Mouse (Mus musculus): ENCODE results near the gene Bmi1. TPM values are rescaled to one million over a fixed set of nuclear protein-coding genes. Genes with fewer than 3 reads are reported as not detected.

The Bmi1 gene
- polyA plus RNA-seq, 1 experiment from 2014 or later, result 20.8 TPM

DNA sequence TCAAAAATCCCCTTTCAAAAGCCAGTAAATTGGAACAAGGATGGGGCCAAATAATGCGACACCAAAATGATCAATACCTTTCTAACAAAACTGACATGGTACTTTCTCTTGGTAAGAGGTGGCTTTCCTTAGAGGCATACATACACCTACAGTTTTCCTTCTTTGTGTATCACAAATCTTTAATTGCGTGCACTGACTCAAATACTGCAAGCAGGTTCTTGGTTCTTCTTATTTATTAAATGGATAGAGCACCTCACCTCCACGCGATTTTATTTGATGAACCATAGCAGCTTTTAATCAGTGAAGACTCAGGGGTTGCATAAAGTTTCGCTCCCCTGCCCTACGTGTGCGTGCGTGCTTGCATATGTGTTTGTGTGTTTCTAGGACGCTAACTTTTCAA is 13.9 kb downstream of the Bmi1 start:
- peaks cover 22% of the 10 kb centered on the region for H3K4me1 ChIP-seq (replicated peaks; ENCODE audit: control insufficient read depth, insufficient read depth, low read length)
- WGBS, result 3% methylated on average over 9 of the region's 9 CpGs
- H3K9me3 ChIP-seq (ENCODE audit: control insufficient read depth, low read length), result 0 out of 2 replicates have a peak, but pooled peaks cover 4% of the 10 kb centered on the region
- no peaks in the 10 kb centered on the region for H3K36me3 ChIP-seq (ENCODE audit: control insufficient read depth, insufficient read depth, low read length)
- H3K27ac ChIP-seq (ENCODE audit: low read length), result no peak overlapping the region
- peak overlapping the region; percentile 51 for H3K4me3 ChIP-seq (ENCODE audit: low read length)
- H3K4me2 ChIP-seq (ENCODE audit: low read depth, low read length), result peak overlapping the region; percentile 81; the same call in 1 of the 2 replicates
- H3K27me3 ChIP-seq (ENCODE audit: control insufficient read depth, insufficient read depth, low read depth, low read length), result peaks cover 47% of the 10 kb centered on the region
- no peak overlapping the region for H3K9ac ChIP-seq (ENCODE audit: low read length)
- no peak for ATAC-seq (ENCODE audit: low read depth)

- no peak overlapping the region for H3K27ac ChIP-seq (ENCODE audit: low read length)
- ATAC-seq (ENCODE audit: low read depth), result no peak
- no peak overlapping the region for H3K4me3 ChIP-seq (ENCODE audit: low read length)
- 0 out of 2 replicates have a peak, but pooled peaks cover 4% of the 10 kb centered on the region for H3K9me3 ChIP-seq (ENCODE audit: control insufficient read depth, low read length)
- no peak overlapping the region for H3K9ac ChIP-seq (ENCODE audit: low read length)
- no peak overlapping the region for H3K4me2 ChIP-seq (ENCODE audit: low read depth, low read length)
- H3K4me1 ChIP-seq (replicated peaks; ENCODE audit: control insufficient read depth, insufficient read depth, low read length), result peaks cover 22% of the 10 kb centered on the region
- no peaks in the 10 kb centered on the region for H3K36me3 ChIP-seq (ENCODE audit: control insufficient read depth, insufficient read depth, low read length)
- peaks cover 47% of the 10 kb centered on the region for H3K27me3 ChIP-seq (ENCODE audit: control insufficient read depth, insufficient read depth, low read depth, low read length)
Observed at GRCm38 (mm10) chr2:18692031-18692430, 15.2 kb downstream of the Bmi1 start.

GRCm38 (mm10) chr2:18692548-18692947 is 15.7 kb downstream of the Bmi1 start:
- ATAC-seq (ENCODE audit: low read depth), result no peak
- Histone ChIP-seq H3K4me3 (ENCODE audit: low read length) (no peak overlapping the region), H3K36me3 (ENCODE audit: control insufficient read depth, insufficient read depth, low read length) (no peaks in the 10 kb centered on the region), H3K27me3 (ENCODE audit: control insufficient read depth, insufficient read depth, low read depth, low read length) (peaks cover 42% of the 10 kb centered on the region), H3K4me2 (ENCODE audit: low read depth, low read length) (no peak overlapping the region), H3K9ac (ENCODE audit: low read length) (no peak overlapping the region), H3K4me1 (replicated peaks; ENCODE audit: control insufficient read depth, insufficient read depth, low read length) (peaks cover 22% of the 10 kb centered on the region), H3K27ac (ENCODE audit: low read length) (no peak overlapping the region), H3K9me3 (ENCODE audit: control insufficient read depth, low read length) (0 out of 2 replicates have a peak, but pooled peaks cover 4% of the 10 kb centered on the region)
- WGBS, result 4% methylated on average over 1 of the region's 1 CpGs

GRCm38 (mm10) chr2:18693491-18693870 is 16.7 kb downstream of the Bmi1 start:
- ATAC-seq (ENCODE audit: low read depth), result no peak
- Histone ChIP-seq H3K27me3 (ENCODE audit: control insufficient read depth, insufficient read depth, low read depth, low read length) (peaks cover 41% of the 10 kb centered on the region), H3K4me3 (ENCODE audit: low read length) (peak overlapping the region; percentile 79), H3K9ac (ENCODE audit: low read length) (no peak overlapping the region; the same call in 1 of the 2 replicates), H3K36me3 (ENCODE audit: control insufficient read depth, insufficient read depth, low read length) (no peaks in the 10 kb centered on the region), H3K4me2 (ENCODE audit: low read depth, low read length) (peak overlapping the region; percentile 89), H3K27ac (ENCODE audit: low read length) (no peak overlapping the region), H3K9me3 (ENCODE audit: control insufficient read depth, low read length) (0 out of 2 replicates have a peak, but pooled peaks cover 1% of the 10 kb centered on the region), H3K4me1 (replicated peaks; ENCODE audit: control insufficient read depth, insufficient read depth, low read length) (peaks cover 23% of the 10 kb centered on the region)
- 3% methylated on average over 5 of the region's 5 CpGs for WGBS

GRCm38 (mm10) chr2:18693871-18694610 is 17.2 kb downstream of the Bmi1 start, which contains the start of gene Spag6:
Gene Spag6, plus strand, starts transcription at chr2:18694032.
- peak; percentile 81 for ATAC-seq (ENCODE audit: low read depth)
- Histone ChIP-seq H3K27ac (ENCODE audit: low read length) (peak within 1 kb of the TSS; percentile 75), H3K27me3 (ENCODE audit: control insufficient read depth, insufficient read depth, low read depth, low read length) (peaks cover 41% of the 10 kb centered on the region), H3K4me3 (ENCODE audit: low read length) (peak within 1 kb of the TSS; percentile 79), H3K9ac (ENCODE audit: low read length) (peak within 1 kb of the TSS; percentile 97), H3K9me3 (ENCODE audit: control insufficient read depth, low read length) (no peaks in the 10 kb centered on the region), H3K36me3 (ENCODE audit: control insufficient read depth, insufficient read depth, low read length) (no peaks in the 10 kb centered on the region), H3K4me1 (replicated peaks; ENCODE audit: control insufficient read depth, insufficient read depth, low read length) (peaks cover 24% of the 10 kb centered on the region), H3K4me2 (ENCODE audit: low read depth, low read length) (peak within 1 kb of the TSS; percentile 89)
- WGBS, result under 1% methylated on average over 59 of the region's 61 CpGs

- H3K27ac ChIP-seq (ENCODE audit: low read length), result peak overlapping the region; percentile 75; the same call in 1 of the 2 replicates
- peaks cover 19% of the 10 kb centered on the region; the same call in 1 of the 2 replicates for H3K4me1 ChIP-seq (replicated peaks; ENCODE audit: control insufficient read depth, insufficient read depth, low read length)
- peak overlapping the region; percentile 79 for H3K4me3 ChIP-seq (ENCODE audit: low read length)
- 0% methylated on average over 20 of the region's 20 CpGs for WGBS
- H3K9me3 ChIP-seq (ENCODE audit: control insufficient read depth, low read length), result no peaks in the 10 kb centered on the region
- peaks cover 41% of the 10 kb centered on the region for H3K27me3 ChIP-seq (ENCODE audit: control insufficient read depth, insufficient read depth, low read depth, low read length)
- H3K36me3 ChIP-seq (ENCODE audit: control insufficient read depth, insufficient read depth, low read length), result no peaks in the 10 kb centered on the region
- ATAC-seq (ENCODE audit: low read depth), result peak; percentile 27
- H3K4me2 ChIP-seq (ENCODE audit: low read depth, low read length), result peak overlapping the region; percentile 89
- H3K9ac ChIP-seq (ENCODE audit: low read length), result peak overlapping the region; percentile 97
Observed at GRCm38 (mm10) chr2:18694611-18694950, 17.8 kb downstream of the Bmi1 start.

- Histone ChIP-seq H3K4me2 (ENCODE audit: low read depth, low read length) (no peak overlapping the region), H3K9me3 (ENCODE audit: control insufficient read depth, low read length) (no peaks in the 10 kb centered on the region), H3K27ac (ENCODE audit: low read length) (no peak overlapping the region), H3K9ac (ENCODE audit: low read length) (no peak overlapping the region), H3K27me3 (ENCODE audit: control insufficient read depth, insufficient read depth, low read depth, low read length) (peaks cover 42% of the 10 kb centered on the region), H3K36me3 (ENCODE audit: control insufficient read depth, insufficient read depth, low read length) (no peaks in the 10 kb centered on the region), H3K4me3 (ENCODE audit: low read length) (peak overlapping the region; percentile 79), H3K4me1 (replicated peaks; ENCODE audit: control insufficient read depth, insufficient read depth, low read length) (peaks cover 16% of the 10 kb centered on the region; the same call in 1 of the 2 replicates)
- no peak for ATAC-seq (ENCODE audit: low read depth)
- 4% methylated on average over 8 of the region's 8 CpGs for WGBS
Observed at GRCm38 (mm10) chr2:18695163-18695562, 18.3 kb downstream of the Bmi1 start.

- H3K4me1 ChIP-seq (replicated peaks; ENCODE audit: control insufficient read depth, insufficient read depth, low read length), result peaks cover 13% of the 10 kb centered on the region; the same call in 1 of the 2 replicates
- no peak overlapping the region for H3K4me2 ChIP-seq (ENCODE audit: low read depth, low read length)
- H3K27me3 ChIP-seq (ENCODE audit: control insufficient read depth, insufficient read depth, low read depth, low read length), result peaks cover 41% of the 10 kb centered on the region
- no peak overlapping the region for H3K9ac ChIP-seq (ENCODE audit: low read length)
- no peak for ATAC-seq (ENCODE audit: low read depth)
- no peak overlapping the region for H3K4me3 ChIP-seq (ENCODE audit: low read length)
- no peaks in the 10 kb centered on the region for H3K36me3 ChIP-seq (ENCODE audit: control insufficient read depth, insufficient read depth, low read length)
- H3K9me3 ChIP-seq (ENCODE audit: control insufficient read depth, low read length), result no peaks in the 10 kb centered on the region
- 6% methylated on average over 7 of the region's 7 CpGs for WGBS
- H3K27ac ChIP-seq (ENCODE audit: low read length), result no peak overlapping the region
Observed at GRCm38 (mm10) chr2:18695629-18696150, 18.9 kb downstream of the Bmi1 start.

- no peak overlapping the region for H3K4me3 ChIP-seq (ENCODE audit: low read length)
- H3K9ac ChIP-seq (ENCODE audit: low read length), result no peak overlapping the region
- peaks cover 43% of the 10 kb centered on the region for H3K27me3 ChIP-seq (ENCODE audit: control insufficient read depth, insufficient read depth, low read depth, low read length)
- H3K9me3 ChIP-seq (ENCODE audit: control insufficient read depth, low read length), result no peaks in the 10 kb centered on the region
- H3K4me2 ChIP-seq (ENCODE audit: low read depth, low read length), result no peak overlapping the region
- no peak for ATAC-seq (ENCODE audit: low read depth)
- WGBS, result 4% methylated on average over 4 of the region's 4 CpGs
- no peaks in the 10 kb centered on the region for H3K36me3 ChIP-seq (ENCODE audit: control insufficient read depth, insufficient read depth, low read length)
- peaks cover 13% of the 10 kb centered on the region; the same call in 1 of the 2 replicates for H3K4me1 ChIP-seq (replicated peaks; ENCODE audit: control insufficient read depth, insufficient read depth, low read length)
- no peak overlapping the region for H3K27ac ChIP-seq (ENCODE audit: low read length)
Observed at GRCm38 (mm10) chr2:18697591-18698244, 20.9 kb downstream of the Bmi1 start.
